Mouse (Mus musculus) right cerebral cortex, postnatal 4 days (tissue): ENCODE measurements at regions not wholly inside any gene's neighbourhood (a gene's known extent, or its start where the extent isn't known, plus 50 kb on each side); places are given as distances from the start of the nearest gene placed in this dataset.
A peak's percentile ranks its signal among the peaks of the same experiment; 100 is the strongest.

Experiments
- DNase-seq: peaks from one replicate; pipeline ENCODE4 v3.0.0-alpha.2; 2022

GRCm38 (mm10) chrX:130808530-130809235 is 1059.1 kb downstream of the Diaph2 start:
- DNase-seq = no peak

DNA sequence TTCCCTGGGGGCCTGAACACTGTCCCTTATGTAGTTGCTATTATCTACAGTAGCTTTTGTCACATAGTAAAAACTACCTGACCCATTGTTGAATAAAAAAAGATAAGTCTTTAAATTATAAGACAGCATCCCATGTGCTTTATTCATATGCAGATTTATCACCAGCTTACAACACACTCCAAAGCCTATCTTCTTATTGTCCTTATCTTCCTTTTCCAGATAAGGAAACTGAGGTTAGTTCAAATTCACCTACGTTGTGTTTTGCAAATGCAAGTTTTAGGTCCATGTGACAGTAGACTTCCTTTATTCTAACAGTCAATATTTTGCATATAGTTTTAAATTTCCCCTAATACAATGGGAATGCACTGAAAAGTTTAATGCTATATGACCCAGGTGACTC is 1069.4 kb downstream of the Diaph2 start:
- DNase-seq = no peak

DNA sequence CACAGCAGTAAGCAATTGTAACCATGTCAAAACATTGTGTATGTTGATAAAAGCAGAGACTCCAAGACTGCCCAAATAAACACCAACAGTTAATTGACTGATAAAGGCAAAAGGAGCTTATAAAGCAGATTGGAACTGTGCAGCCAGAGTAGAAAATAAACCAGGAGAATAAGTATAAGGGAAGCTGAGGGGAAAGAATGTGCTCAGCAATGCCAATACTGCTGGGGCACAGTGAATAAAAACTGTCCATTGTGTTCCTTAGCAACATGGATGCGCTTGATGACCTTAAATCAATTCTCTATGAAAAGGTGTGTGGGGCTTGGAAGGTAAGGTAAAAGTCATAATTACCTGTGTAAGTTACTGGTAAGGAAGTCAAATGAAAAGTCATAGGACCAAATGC is 1070.2 kb downstream of the Diaph2 start:
- no peak for DNase-seq

DNA sequence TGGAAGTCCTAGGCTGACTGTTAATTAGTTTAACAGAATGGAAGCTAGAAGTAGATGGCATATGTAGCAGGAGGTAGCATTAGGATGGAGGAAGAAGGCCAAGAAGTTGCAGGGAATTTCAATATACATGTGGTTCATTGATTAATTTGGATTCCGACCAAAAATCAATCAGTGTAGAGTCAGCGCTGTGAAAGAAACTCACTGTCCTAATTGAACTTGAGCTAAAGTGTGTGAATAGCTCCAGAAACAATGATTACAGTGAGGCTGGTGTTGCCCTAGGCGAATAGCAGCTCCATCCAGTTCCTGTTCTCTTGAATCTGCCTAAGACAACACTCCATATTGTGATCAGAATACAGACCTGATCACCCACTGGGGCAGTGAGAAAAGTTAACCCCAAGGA is 1070.6 kb downstream of the Diaph2 start:
- no peak for DNase-seq

GRCm38 (mm10) chrX:130823943-130824342 is 1074.4 kb downstream of the Diaph2 start:
- no peak for DNase-seq

GRCm38 (mm10) chrX:130835835-130836234 is 1086.3 kb downstream of the Diaph2 start:
- DNase-seq = no peak

DNA sequence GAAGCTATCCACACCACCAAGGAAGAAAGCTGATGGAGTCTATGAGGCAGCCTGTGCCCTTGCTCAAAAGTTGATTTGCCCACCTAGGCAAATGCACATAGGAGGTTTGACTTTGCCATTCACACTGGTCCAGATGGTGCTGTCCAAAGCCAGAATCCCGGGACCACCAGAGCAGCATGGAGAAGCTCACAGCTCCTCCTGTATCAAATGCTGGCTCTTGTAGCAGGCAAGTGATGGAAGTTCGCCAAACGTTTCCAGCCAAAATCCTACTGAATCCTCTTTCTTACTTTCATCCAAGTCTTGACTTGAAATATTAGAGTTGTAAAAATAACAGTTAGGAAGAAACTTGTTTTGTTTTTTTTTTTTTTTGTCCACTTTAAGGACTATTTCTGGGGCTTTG is 1093.6 kb downstream of the Diaph2 start:
- DNase-seq = peak; percentile 16

DNA sequence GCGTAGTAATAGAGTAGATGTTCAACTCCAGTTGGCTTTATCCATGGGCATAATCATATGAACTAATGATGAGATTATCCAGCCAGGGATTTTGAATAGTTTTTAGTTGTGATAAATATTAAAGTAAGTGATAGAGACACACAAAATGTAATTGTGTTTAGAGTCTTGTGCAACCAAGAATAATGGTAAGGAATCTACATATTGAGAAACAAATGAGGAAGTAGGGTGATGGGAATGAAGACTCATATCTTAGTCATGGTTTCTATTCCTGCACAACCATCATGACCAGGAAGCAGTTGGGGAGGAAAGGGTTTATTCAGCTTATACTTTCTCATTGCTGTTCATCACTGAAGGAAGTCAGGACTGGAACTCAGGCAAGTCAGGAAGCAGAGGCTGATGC is 1117.0 kb downstream of the Diaph2 start:
- DNase-seq = no peak

DNA sequence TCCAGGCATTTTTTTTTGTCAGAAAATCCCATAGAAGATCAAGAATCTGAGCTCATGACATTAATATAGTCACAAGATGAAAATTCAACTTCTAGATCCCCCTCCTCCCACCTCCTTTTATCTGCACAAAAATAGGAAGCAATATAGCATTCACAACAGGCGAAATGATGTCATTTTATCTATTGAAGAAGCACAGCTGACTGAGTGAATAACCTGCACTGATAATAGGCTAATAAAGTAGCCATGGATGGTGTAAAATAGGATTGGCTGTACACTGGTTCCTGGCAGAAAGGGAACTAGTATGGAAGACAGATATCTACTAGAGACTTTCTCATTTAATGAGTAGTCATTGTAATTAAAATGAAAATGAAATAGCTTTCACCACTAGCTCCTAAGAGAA is 1124.6 kb downstream of the Diaph2 start:
- DNase-seq = no peak

- DNase-seq = no peak
These were observed 1125.7 kb downstream of the Diaph2 start for GRCm38 (mm10) chrX:130875289-130875688.

DNA sequence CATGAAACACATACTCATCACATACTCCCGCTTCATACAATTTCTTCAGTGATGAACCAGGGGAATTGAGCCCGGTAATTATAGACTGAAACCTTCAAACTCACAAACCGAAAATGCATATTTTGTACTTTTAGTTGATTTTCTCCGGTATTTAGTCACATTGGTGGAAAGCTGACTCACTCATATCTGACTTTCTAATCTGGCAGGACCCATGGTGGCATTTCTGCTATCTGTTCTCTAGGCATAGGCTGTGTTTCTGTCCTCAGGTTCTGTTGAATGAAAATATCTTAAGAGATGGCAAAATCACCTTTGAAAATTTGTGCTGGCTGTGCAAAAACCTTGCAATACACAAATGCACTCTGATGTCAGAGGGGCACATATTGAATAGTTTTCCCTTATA is 1126.6 kb downstream of the Diaph2 start:
- no peak for DNase-seq
